Mouse (Mus musculus): Measurements from ENCODE around the gene Olfr829. TPM values are rescaled to one million over a fixed set of nuclear protein-coding genes. Genes with fewer than 3 reads are reported as not detected.

Gene Olfr829
- not detected for polyA plus RNA-seq (2017; shearing (Covaris generic))

GRCm38 (mm10) chr9:18854633-18855032 is at the start of gene Olfr829:
Gene Olfr829 (plus strand): TSS chr9:18854933.

GRCm38 (mm10) chr9:18819426-18819825 is 35.3 kb upstream of the Olfr829 start, which contains the start of gene Olfr828:
Gene Olfr828 (minus strand): TSS chr9:18819526.

GRCm38 (mm10) chr9:18874393-18874792 is 19.7 kb downstream of the Olfr829 start, which contains the start of gene Olfr830:
Gene Olfr830 (plus strand): TSS chr9:18874693.

Other genes starting within 250 kb of the Olfr829 start
- 1.1 TPM for gene Muc16, start 180.4 kb upstream of the Olfr829 start, polyA plus RNA-seq (2017; shearing (Covaris generic))
- gene Olfr24, start 90.9 kb upstream of the Olfr829 start, polyA plus RNA-seq (2017; shearing (Covaris generic)) = not detected
- not detected for gene Olfr828, start 35.4 kb upstream of the Olfr829 start, polyA plus RNA-seq (2017; shearing (Covaris generic))
- not detected for gene Olfr830, start 19.8 kb downstream of the Olfr829 start, polyA plus RNA-seq (2017; shearing (Covaris generic))
- not detected for gene Olfr832, start 82.2 kb downstream of the Olfr829 start, polyA plus RNA-seq (2017; shearing (Covaris generic))
- gene Olfr834, start 133.1 kb downstream of the Olfr829 start, polyA plus RNA-seq (2017; shearing (Covaris generic)) = not detected
- gene Olfr835, start 177.8 kb downstream of the Olfr829 start, polyA plus RNA-seq (2017; shearing (Covaris generic)) = not detected

Data from inflammation-experienced regulatory T-cells, adult 16 weeks (primary cell).